Mouse (Mus musculus): ENCODE measurements at regions not wholly inside any gene's neighbourhood (a gene's known extent, or its start where the extent isn't known, plus 50 kb on each side); places are given as distances from the start of the nearest gene placed in this dataset.

- TF ChIP-seq ZC3H11A (IDR thresholded peaks at IDR 0.05; ENCODE audit: borderline replicate concordance, low read depth, low read length) (no peak), HCFC1 (IDR thresholded peaks at IDR 0.05; ENCODE audit: borderline replicate concordance, insufficient read depth, low read length) (no peak), CHD2 (IDR thresholded peaks at IDR 0.05; ENCODE audit: low read depth, low read length) (no peak), ZNF384 (IDR thresholded peaks at IDR 0.05; ENCODE audit: low read depth, low read length) (no peak), MAFK (IDR thresholded peaks at IDR 0.05; ENCODE audit: insufficient read depth, low read depth, low read length) (no peak)
- no peaks in the 10 kb centered on the region for H3K4me1 ChIP-seq (ENCODE audit: control insufficient read depth in 2 of 2, insufficient read depth in 2 of 2, low read length in 2 of 2, poor library complexity in 1 of 2)
- in situ Hi-C loops (cut with MboI; ENCODE audit: low sequenced_read_pairs in 2 of 2, unreplicated experiment in 2 of 2): no loop called here
- no peak overlapping the region for H3K27ac ChIP-seq (ENCODE audit: insufficient read depth, low read depth, low read length, poor library complexity, severe bottlenecking)
- no peak for DNase-seq (ENCODE audit: low read depth, low spot score)
- H3K4me3 ChIP-seq (ENCODE audit: insufficient read depth in 1 of 2, low read depth in 1 of 2, low read length in 2 of 2, poor library complexity in 1 of 2, severe bottlenecking in 1 of 2): no peak overlapping the region
- H3K9ac ChIP-seq (ENCODE audit: insufficient read depth, low read depth, low read length, poor library complexity, severe bottlenecking): no peak overlapping the region
- no peaks in the 10 kb centered on the region for H3K9me3 ChIP-seq (ENCODE audit: control insufficient read depth, insufficient read depth, low read depth, low read length)
- H3K36me3 ChIP-seq (ENCODE audit: control insufficient read depth, insufficient read depth, low read length, poor library complexity, severe bottlenecking): no peaks in the 10 kb centered on the region
Measured at GRCm38 (mm10) chr1:12055865-12056560, 642.1 kb downstream of the A830018L16Rik start.

GRCm38 (mm10) chr1:12065016-12065513 lies 651.2 kb downstream of the A830018L16Rik start:
- Histone ChIP-seq H3K4me3 (ENCODE audit: insufficient read depth in 1 of 2, low read depth in 1 of 2, low read length in 2 of 2, poor library complexity in 1 of 2, severe bottlenecking in 1 of 2) (no peak overlapping the region), H3K4me1 (ENCODE audit: control insufficient read depth in 2 of 2, insufficient read depth in 2 of 2, low read length in 2 of 2, poor library complexity in 1 of 2) (no peaks in the 10 kb centered on the region), H3K27ac (ENCODE audit: insufficient read depth, low read depth, low read length, poor library complexity, severe bottlenecking) (no peak overlapping the region), H3K9ac (ENCODE audit: insufficient read depth, low read depth, low read length, poor library complexity, severe bottlenecking) (no peak overlapping the region), H3K36me3 (ENCODE audit: control insufficient read depth, insufficient read depth, low read length, poor library complexity, severe bottlenecking) (no peaks in the 10 kb centered on the region), H3K9me3 (ENCODE audit: control insufficient read depth, insufficient read depth, low read depth, low read length) (no peaks in the 10 kb centered on the region)
- no peak for TF ChIP-seq MAFK (IDR thresholded peaks at IDR 0.05; ENCODE audit: insufficient read depth, low read depth, low read length)
- no peak for DNase-seq (ENCODE audit: low read depth, low spot score)
- in situ Hi-C loops (cut with MboI; ENCODE audit: low sequenced_read_pairs in 2 of 2, unreplicated experiment in 2 of 2): no loop called here

DNA sequence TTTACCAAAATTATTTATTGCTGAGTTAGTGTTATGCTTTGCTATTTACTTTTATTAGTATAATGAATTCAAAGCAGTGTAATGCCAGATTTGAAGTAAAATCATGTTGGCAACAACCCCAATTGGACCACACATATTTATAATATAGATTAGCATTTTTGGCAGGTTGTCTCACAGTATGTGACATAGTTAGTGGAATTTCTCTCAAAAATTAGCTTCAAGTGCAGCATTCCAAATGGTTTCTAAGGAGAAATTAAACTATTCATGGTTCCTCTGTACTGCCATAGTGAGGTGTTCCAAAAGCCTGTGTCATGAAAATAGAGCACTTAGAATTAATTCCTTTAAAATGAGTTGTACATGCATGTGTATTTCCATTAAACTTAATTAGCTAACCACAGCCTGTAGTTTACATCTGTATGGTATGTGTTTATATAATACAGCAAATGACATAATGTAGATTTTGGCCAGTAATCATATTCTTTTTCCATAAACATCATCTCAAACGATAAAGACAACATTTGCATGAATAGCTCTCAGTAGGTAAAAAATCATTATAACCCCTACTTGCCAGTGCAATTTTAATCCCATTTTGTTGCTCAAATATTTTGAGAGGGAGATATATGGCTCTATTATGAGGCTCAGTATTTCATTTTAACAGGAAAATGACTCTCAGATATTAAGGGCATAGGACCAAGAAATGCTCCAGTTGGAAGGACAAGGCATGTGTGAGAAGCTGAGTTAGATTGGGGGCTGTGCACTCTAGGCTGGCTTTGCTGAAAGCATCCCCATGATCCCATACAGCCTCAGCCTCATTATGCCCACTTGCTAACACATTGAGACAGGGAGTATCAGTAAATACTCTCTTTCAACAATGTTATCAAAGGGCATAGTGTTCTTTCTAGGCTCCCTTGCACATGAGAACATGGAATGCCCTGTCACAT lies 678.9 kb downstream of the A830018L16Rik start:
- no peaks in the 10 kb centered on the region for H3K9me3 ChIP-seq (ENCODE audit: control insufficient read depth, insufficient read depth, low read depth, low read length)
- no peak overlapping the region for H3K9ac ChIP-seq (ENCODE audit: insufficient read depth, low read depth, low read length, poor library complexity, severe bottlenecking)
- no peak overlapping the region for H3K4me3 ChIP-seq (ENCODE audit: insufficient read depth in 1 of 2, low read depth in 1 of 2, low read length in 2 of 2, poor library complexity in 1 of 2, severe bottlenecking in 1 of 2)
- H3K36me3 ChIP-seq (ENCODE audit: control insufficient read depth, insufficient read depth, low read length, poor library complexity, severe bottlenecking): no peaks in the 10 kb centered on the region
- TF ChIP-seq ZC3H11A (IDR thresholded peaks at IDR 0.05; ENCODE audit: borderline replicate concordance, low read depth, low read length) (no peak), MAFK (IDR thresholded peaks at IDR 0.05; ENCODE audit: insufficient read depth, low read depth, low read length) (no peak), ZNF384 (IDR thresholded peaks at IDR 0.05; ENCODE audit: low read depth, low read length) (no peak), CHD2 (IDR thresholded peaks at IDR 0.05; ENCODE audit: low read depth, low read length) (no peak), HCFC1 (IDR thresholded peaks at IDR 0.05; ENCODE audit: borderline replicate concordance, insufficient read depth, low read length) (no peak)
- no peak for DNase-seq (ENCODE audit: low read depth, low spot score)
- no peak overlapping the region for H3K27ac ChIP-seq (ENCODE audit: insufficient read depth, low read depth, low read length, poor library complexity, severe bottlenecking)
- no peaks in the 10 kb centered on the region for H3K4me1 ChIP-seq (ENCODE audit: control insufficient read depth in 2 of 2, insufficient read depth in 2 of 2, low read length in 2 of 2, poor library complexity in 1 of 2)
- in situ Hi-C loops (cut with MboI; ENCODE audit: low sequenced_read_pairs in 2 of 2, unreplicated experiment in 2 of 2): no loop called here

DNA sequence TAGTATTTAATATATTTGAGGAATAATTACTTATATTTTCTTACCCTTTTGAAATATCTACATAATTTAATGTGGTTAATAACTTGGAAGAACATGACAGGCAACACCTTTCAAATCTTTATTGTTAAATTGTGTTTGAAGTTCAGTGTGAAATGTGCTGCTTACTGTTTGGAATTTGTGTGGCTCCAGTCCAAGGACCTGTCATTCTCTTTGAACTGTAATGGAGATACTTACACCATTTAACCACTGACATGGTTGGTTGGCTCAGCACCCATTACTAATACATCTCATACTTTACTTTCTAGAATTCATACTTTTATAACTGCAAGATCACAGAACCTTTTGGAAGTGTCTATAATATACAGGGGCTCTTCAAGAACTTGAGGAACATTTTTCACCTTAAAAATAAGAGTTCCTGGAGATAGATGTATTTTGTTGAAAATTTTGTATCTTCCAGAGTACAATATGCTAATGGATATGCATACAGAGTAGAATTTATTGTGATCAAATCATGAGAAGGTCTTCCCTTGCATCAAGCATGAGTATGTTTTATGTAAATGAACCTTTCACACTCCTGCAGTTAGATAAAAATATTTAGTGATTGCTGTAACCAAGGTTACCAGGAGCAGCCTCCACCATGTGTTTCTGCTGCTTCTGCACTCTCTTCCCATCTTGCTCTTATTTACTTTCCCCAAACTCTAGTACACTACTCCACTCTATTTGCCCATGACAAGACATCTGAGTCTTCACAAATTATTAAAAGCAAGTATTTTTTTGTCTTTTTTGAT lies 701.3 kb downstream of the A830018L16Rik start:
- in situ Hi-C loops (cut with MboI; ENCODE audit: low sequenced_read_pairs in 2 of 2, unreplicated experiment in 2 of 2): no loop called here
- TF ChIP-seq CHD2 (IDR thresholded peaks at IDR 0.05; ENCODE audit: low read depth, low read length): no peak
- no peak for TF ChIP-seq HCFC1 (IDR thresholded peaks at IDR 0.05; ENCODE audit: borderline replicate concordance, insufficient read depth, low read length)
- no peak for TF ChIP-seq ZNF384 (IDR thresholded peaks at IDR 0.05; ENCODE audit: low read depth, low read length)
- Histone ChIP-seq H3K27ac (ENCODE audit: insufficient read depth, low read depth, low read length, poor library complexity, severe bottlenecking) (no peak overlapping the region), H3K4me1 (ENCODE audit: control insufficient read depth in 2 of 2, insufficient read depth in 2 of 2, low read length in 2 of 2, poor library complexity in 1 of 2) (no peaks in the 10 kb centered on the region), H3K4me3 (ENCODE audit: insufficient read depth in 1 of 2, low read depth in 1 of 2, low read length in 2 of 2, poor library complexity in 1 of 2, severe bottlenecking in 1 of 2) (no peak overlapping the region), H3K36me3 (ENCODE audit: control insufficient read depth, insufficient read depth, low read length, poor library complexity, severe bottlenecking) (no peaks in the 10 kb centered on the region), H3K9ac (ENCODE audit: insufficient read depth, low read depth, low read length, poor library complexity, severe bottlenecking) (no peak overlapping the region), H3K9me3 (ENCODE audit: control insufficient read depth, insufficient read depth, low read depth, low read length) (no peaks in the 10 kb centered on the region)
- DNase-seq (ENCODE audit: low read depth, low spot score): no peak
